Mouse (Mus musculus) heart, postnatal 0 days (tissue): ENCODE measurements around the gene Sgms1. TPM values are rescaled to one million over a fixed set of nuclear protein-coding genes. Genes with fewer than 3 reads are reported as not detected.

Source experiments
- ATAC-seq: fragments of 200-750 bp; cut with Nextera tagmentation; 2 replicates; pipeline ENCODE4 v1.8.0; 2017; ENCODE audit warnings: low read depth, moderate number of reproducible peaks, moderate library complexity; ENCODE audit not compliant: insufficient read depth
- DNase-seq: peaks from one replicate; pipeline ENCODE4 v3.0.0-alpha.2; 2016; ENCODE audit warnings: low spot score
- H3K27ac ChIP-seq: fragments of 300-500 bp; sonication (generic); 2 replicates; pipeline ENCODE4 v1.5.1; 2014; ENCODE audit warnings: low read depth, mild to moderate bottlenecking
- H3K27me3 ChIP-seq: fragments of 300-500 bp; sonication (generic); 2 replicates; pipeline ENCODE4 v1.6.1; 2014; ENCODE audit warnings: low read length, mixed read lengths; ENCODE audit not compliant: control insufficient read depth, insufficient read depth
- H3K36me3 ChIP-seq: fragments of 300-500 bp; sonication (generic); replicated peaks from 2 replicates; pipeline ENCODE4 v1.6.1; 2014; ENCODE audit warnings: low read length, mixed read lengths; ENCODE audit not compliant: control insufficient read depth, insufficient read depth
- H3K4me1 ChIP-seq: fragments of 300-500 bp; sonication (generic); 2 replicates; pipeline ENCODE4 v1.6.1; 2014; ENCODE audit warnings: antibody characterized with exemption; ENCODE audit not compliant: control insufficient read depth, insufficient read depth
- H3K4me2 ChIP-seq: fragments of 300-500 bp; sonication (generic); 2 replicates; pipeline ENCODE4 v1.6.1; 2014; ENCODE audit warnings: low read depth, mild to moderate bottlenecking, low read length, moderate library complexity
- H3K4me3 ChIP-seq: fragments of 300-500 bp; sonication (generic); 2 replicates; pipeline ENCODE4 v1.5.1; 2014; ENCODE audit warnings: low read depth, low read length
- H3K9ac ChIP-seq: fragments of 300-500 bp; sonication (generic); replicated peaks from 2 replicates; pipeline ENCODE4 v1.6.1; 2014; ENCODE audit warnings: low read depth, low read length, mixed read lengths
- H3K9me3 ChIP-seq: fragments of 300-500 bp; sonication (generic); replicated peaks from 2 replicates; pipeline ENCODE4 v1.6.1; 2016; ENCODE audit warnings: low read length; ENCODE audit not compliant: control insufficient read depth
- CTCF ChIP-seq: IDR thresholded peaks from 2 replicates; pipeline ENCODE4 v1.5.1; 2016; ENCODE audit warnings: antibody characterized with exemption, control low read depth, low read depth
- EP300 ChIP-seq: IDR thresholded peaks from 2 replicates; pipeline ENCODE4 v1.6.1; 2016; ENCODE audit warnings: antibody characterized with exemption, low read depth
- WGBS: fragments of 180-500 bp; shearing (Covaris S2); extraction: QIAGEN DNeasy Blood & Tissue Kit; methylation state at CpG from one replicate; pipeline ENCODE4 v1.1.7; 2014; 5-methylcytosine and 5-hydroxymethylcytosine counted together
- polyA plus RNA-seq: library from polyadenylated mRNA; unstranded; fragments of >200 nt; fragmentation: Nextera tagmentation; extraction: Ambion mirVana; gene quantifications from 2 replicates; pipeline ENCODE4 v1.2.1, GENCODE M21; 2015
- total RNA-seq: library from RNA; depleted of rRNA; stranded (reverse); fragments of >200 nt; gene quantifications from 2 replicates; pipeline ENCODE4 v1.2.3, GENCODE M21; 2014; ENCODE audit warnings: low replicate concordance

Gene Sgms1
- total and polyA plus RNA-seq, 2 experiments from 2014 or later, result 29.4 to 52.0 TPM

DNA sequence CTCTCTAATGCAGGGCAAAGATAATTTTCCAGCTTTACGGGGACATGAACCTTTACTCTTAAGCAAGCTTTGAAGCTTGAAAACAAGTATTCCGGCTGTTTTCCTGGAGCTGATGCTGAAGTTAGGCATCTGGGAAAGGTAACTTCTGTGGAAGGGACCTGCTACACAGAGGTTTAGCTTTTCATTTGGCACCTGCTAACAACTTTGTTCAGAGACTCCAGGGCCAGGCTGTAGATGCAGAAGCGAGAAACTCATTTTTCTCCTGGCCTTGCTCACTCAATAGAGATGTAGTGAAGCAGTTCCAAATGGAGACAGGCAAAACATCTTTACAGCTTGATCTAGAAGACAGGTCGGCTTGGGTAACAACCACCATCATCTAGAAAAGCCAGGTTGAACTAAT is 225.4 kb downstream of the Sgms1 start:
- peaks cover 13% of the 10 kb centered on the region for H3K36me3 ChIP-seq
- no peak overlapping the region for H3K9ac ChIP-seq
- no peak for ATAC-seq
- H3K4me2 ChIP-seq, result no peak overlapping the region
- no peak overlapping the region for H3K4me3 ChIP-seq
- no peaks in the 10 kb centered on the region for H3K9me3 ChIP-seq
- no peak overlapping the region for H3K27ac ChIP-seq
- no peak for TF ChIP-seq EP300
- TF ChIP-seq CTCF, result no peak
- no peaks in the 10 kb centered on the region for H3K27me3 ChIP-seq
- 91% methylated on average over 4 of the region's 4 CpGs for WGBS
- DNase-seq, result no peak
- H3K4me1 ChIP-seq, result peaks cover 3% of the 10 kb centered on the region; the same call in 1 of the 2 replicates

DNA sequence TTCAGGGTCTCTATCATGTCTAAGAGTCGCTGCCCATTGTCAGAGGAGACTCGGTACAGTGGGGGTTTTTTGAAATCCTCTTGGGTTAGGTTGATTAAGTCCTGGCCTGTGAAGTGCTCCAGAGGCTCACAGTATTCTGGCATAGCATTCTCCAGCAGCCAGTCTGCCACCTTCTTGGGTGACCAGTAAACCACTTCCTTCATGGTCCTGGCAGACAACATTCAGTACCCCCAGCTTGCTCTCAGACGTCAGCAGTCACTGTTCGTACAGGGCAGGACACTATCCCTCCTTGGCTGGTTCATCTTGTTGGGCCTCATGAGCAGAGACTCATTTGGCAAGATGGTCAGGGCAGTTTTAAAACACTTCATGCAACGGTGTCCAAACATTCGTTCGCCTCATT is 229.6 kb downstream of the Sgms1 start:
- Histone ChIP-seq H3K9me3 (no peaks in the 10 kb centered on the region), H3K27me3 (no peaks in the 10 kb centered on the region), H3K4me3 (no peak overlapping the region), H3K36me3 (peaks cover 25% of the 10 kb centered on the region), H3K9ac (no peak overlapping the region), H3K27ac (no peak overlapping the region), H3K4me1 (0 out of 2 replicates have a peak, but pooled peaks cover 5% of the 10 kb centered on the region), H3K4me2 (no peak overlapping the region)
- no peak for TF ChIP-seq CTCF
- no peak for TF ChIP-seq EP300
- ATAC-seq (no peak), DNase-seq (no peak)
- 92% methylated on average over 7 of the region's 7 CpGs for WGBS

DNA sequence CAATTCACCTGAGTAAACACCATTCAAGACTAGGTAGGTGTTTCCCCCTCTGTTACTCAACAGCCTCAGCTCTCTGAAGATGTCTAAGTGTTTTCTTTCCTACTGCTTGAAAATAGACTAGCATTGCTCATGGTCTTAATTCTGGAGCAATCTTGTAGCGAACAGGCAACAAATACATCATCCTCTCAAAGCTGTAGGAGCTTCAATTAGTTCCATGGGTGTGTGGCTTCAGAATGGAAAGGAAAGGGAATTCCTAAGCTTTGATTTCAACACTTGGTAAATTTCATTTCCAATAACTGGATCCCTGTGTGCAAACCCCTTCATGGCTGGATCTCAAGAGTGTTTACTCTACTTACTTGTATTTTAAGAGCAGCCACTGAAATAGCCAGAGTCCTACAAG is 230.3 kb downstream of the Sgms1 start:
- ATAC-seq, result no peak
- TF ChIP-seq EP300, result no peak
- no peak for TF ChIP-seq CTCF

DNA sequence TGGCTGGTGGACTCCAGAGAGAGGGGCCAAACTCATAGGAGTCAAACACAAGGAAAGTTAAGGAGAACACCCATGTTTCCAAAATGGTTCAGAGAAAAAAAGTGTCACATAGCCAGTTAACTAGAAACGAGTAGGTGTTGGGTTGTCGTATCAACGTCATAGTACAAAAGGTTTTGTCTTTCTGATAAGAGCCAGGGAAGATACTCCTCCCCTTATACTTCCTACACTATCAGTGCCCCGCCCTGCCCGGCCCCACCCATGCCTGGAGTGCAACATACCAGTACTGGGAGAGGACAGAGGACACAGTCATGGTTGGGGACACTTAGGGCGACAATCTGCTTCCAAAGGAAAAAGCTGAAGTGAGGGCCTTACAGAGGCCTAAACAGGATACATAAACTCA is 232.5 kb downstream of the Sgms1 start:
- Histone ChIP-seq H3K36me3 (peaks cover 25% of the 10 kb centered on the region), H3K4me3 (no peak overlapping the region), H3K4me2 (no peak overlapping the region), H3K27me3 (no peaks in the 10 kb centered on the region), H3K9ac (no peak overlapping the region), H3K9me3 (no peaks in the 10 kb centered on the region), H3K4me1 (0 out of 2 replicates have a peak, but pooled peaks cover 9% of the 10 kb centered on the region), H3K27ac (no peak overlapping the region)
- TF ChIP-seq CTCF (no peak), EP300 (no peak)
- 55% methylated on average over 6 of the region's 6 CpGs for WGBS
- ATAC-seq, result 0 out of 2 replicates have a peak, but pooled peaks have one; percentile 24
- DNase-seq, result no peak

More for the DNA sequence above, 230.3 kb downstream of the Sgms1 start:
- no peak for DNase-seq
- H3K9me3 ChIP-seq, result no peaks in the 10 kb centered on the region
- WGBS, result 94% methylated on average over 1 of the region's 1 CpGs
- no peaks in the 10 kb centered on the region for H3K27me3 ChIP-seq
- H3K36me3 ChIP-seq, result peaks cover 25% of the 10 kb centered on the region
- H3K4me2 ChIP-seq, result no peak overlapping the region
- no peak overlapping the region for H3K27ac ChIP-seq
- H3K4me1 ChIP-seq, result 0 out of 2 replicates have a peak, but pooled peaks cover 5% of the 10 kb centered on the region
- no peak overlapping the region for H3K4me3 ChIP-seq
- no peak overlapping the region for H3K9ac ChIP-seq

DNA sequence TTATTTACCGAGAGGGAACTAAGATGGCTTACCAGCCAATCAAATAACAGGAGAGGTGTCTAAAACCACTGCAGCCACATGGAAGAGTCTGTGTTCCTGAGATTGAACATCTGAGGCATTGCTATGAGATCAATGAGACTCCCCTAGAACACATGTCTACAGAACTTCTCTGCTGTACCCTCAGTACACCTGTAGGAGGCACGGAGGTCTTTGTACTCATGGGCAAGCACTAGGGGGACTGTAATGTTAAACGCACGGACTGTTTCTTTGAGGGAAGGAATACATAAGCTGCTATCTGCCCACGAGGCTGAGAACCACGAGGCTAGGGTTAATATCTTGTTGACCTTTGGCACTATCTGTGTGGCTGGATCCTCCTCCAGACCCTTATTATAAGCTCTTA is 237.0 kb downstream of the Sgms1 start:
- 62% methylated on average over 6 of the region's 6 CpGs for WGBS
- Histone ChIP-seq H3K36me3 (peaks cover 3% of the 10 kb centered on the region), H3K4me2 (no peak overlapping the region), H3K4me1 (0 out of 2 replicates have a peak, but pooled peaks cover 8% of the 10 kb centered on the region), H3K27ac (no peak overlapping the region), H3K4me3 (no peak overlapping the region), H3K9me3 (no peaks in the 10 kb centered on the region), H3K27me3 (no peaks in the 10 kb centered on the region), H3K9ac (no peak overlapping the region)
- ATAC-seq (no peak), DNase-seq (no peak)
- TF ChIP-seq EP300 (no peak), CTCF (no peak)

DNA sequence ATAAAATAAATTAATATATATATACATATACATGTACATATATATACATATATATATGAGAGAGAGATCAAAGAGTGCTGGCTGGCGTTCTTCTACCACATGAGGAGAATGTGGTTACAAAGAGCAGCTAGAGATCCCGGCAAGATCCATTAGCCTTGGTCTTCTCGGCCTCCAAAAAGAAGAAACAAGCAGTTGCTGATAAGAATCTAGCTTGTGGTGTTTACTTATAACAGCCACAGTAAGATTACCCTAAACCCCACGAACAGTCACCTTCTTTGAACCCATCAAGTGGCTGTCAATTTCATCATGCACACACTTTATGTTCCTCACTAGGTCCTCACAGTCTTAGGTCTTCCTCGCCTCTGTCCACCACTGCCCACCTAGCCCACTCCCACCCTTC is 240.8 kb downstream of the Sgms1 start:
- 0 out of 2 replicates have a peak, but pooled peaks cover 3% of the 10 kb centered on the region for H3K4me1 ChIP-seq
- DNase-seq (no peak), ATAC-seq (no peak)
- H3K4me3 ChIP-seq, result no peak overlapping the region
- no peaks in the 10 kb centered on the region for H3K9me3 ChIP-seq
- no peaks in the 10 kb centered on the region for H3K36me3 ChIP-seq
- H3K9ac ChIP-seq, result no peak overlapping the region
- H3K27me3 ChIP-seq, result no peaks in the 10 kb centered on the region
- H3K27ac ChIP-seq, result no peak overlapping the region
- TF ChIP-seq EP300 (no peak), CTCF (no peak)
- 79% methylated on average over 5 of the region's 5 CpGs for WGBS
- H3K4me2 ChIP-seq, result no peak overlapping the region
